Mouse (Mus musculus): ENCODE data around the gene Lamtor3. TPM values are rescaled to one million over a fixed set of nuclear protein-coding genes. Genes with fewer than 3 reads are reported as not detected.

Lamtor3 gene
- polyA plus RNA-seq, 1 experiment, result 39.1 TPM

- Histone ChIP-seq H3K27me3 (ENCODE audit: control insufficient read depth, insufficient read depth, insufficient read length) (no peaks in the 10 kb centered on the region), H3K4me3 (ENCODE audit: insufficient read depth, poor library complexity, severe bottlenecking) (no peak overlapping the region), H3K79me2 (ENCODE audit: control insufficient read depth, insufficient read depth) (no peaks in the 10 kb centered on the region), H3K36me3 (ENCODE audit: control insufficient read depth, insufficient read depth) (no peaks in the 10 kb centered on the region), H3K79me3 (ENCODE audit: low read depth) (no peaks in the 10 kb centered on the region), H3ac (ENCODE audit: control insufficient read depth, insufficient read length, low read depth) (no peak overlapping the region)
- no peak for TF ChIP-seq USF1 (IDR thresholded peaks at IDR 0.05; ENCODE audit: low read depth)
- no peak for TF ChIP-seq CEBPB (IDR thresholded peaks at IDR 0.05; ENCODE audit: low read depth)
- no peak for TF ChIP-seq MYOD1 (IDR thresholded peaks at IDR 0.05; ENCODE audit: control insufficient read depth, insufficient read length, low read depth)
- no peak for TF ChIP-seq MYOG (IDR thresholded peaks at IDR 0.05; ENCODE audit: control insufficient read depth, extremely low read depth, insufficient read length)
- TF ChIP-seq MAX (IDR thresholded peaks at IDR 0.05), result no peak
- no peak for TF ChIP-seq FOSL1 (IDR thresholded peaks at IDR 0.05; ENCODE audit: insufficient read depth, low read length, poor library complexity, severe bottlenecking)
Measured at GRCm38 (mm10) chr3:137978233-137978632, 59.9 kb downstream of the Lamtor3 start.

Other genes starting within 250 kb of the Lamtor3 start
- gene Gm21962, start 247.0 kb upstream of the Lamtor3 start, polyA plus RNA-seq (2012; fragmentation: generic; extraction: Trizol), result not detected
- gene H2afz, start 54.0 kb upstream of the Lamtor3 start, polyA plus RNA-seq (2012; fragmentation: generic; extraction: Trizol), result 2,637 TPM
- 1.8 TPM for gene Dnajb14, start 50.8 kb upstream of the Lamtor3 start, polyA plus RNA-seq (2012; fragmentation: generic; extraction: Trizol)
- gene Dapp1, start 63.0 kb downstream of the Lamtor3 start, polyA plus RNA-seq (2012; fragmentation: generic; extraction: Trizol), result 0.15 TPM
- 6.5 TPM for gene 1110002E22Rik, start 146.5 kb downstream of the Lamtor3 start, polyA plus RNA-seq (2012; fragmentation: generic; extraction: Trizol)
- gene Gm5105, start 148.9 kb downstream of the Lamtor3 start, polyA plus RNA-seq (2012; fragmentation: generic; extraction: Trizol), result 0.16 TPM
- gene Trmt10a, start 224.9 kb downstream of the Lamtor3 start, polyA plus RNA-seq (2012; fragmentation: generic; extraction: Trizol), result 6.8 TPM
- gene Mttp, start 226.5 kb downstream of the Lamtor3 start, polyA plus RNA-seq (2012; fragmentation: generic; extraction: Trizol), result 1.2 TPM

Data from C2C12 (cell line).